Mouse (Mus musculus) CH12.LX (cell line): ENCODE measurements around the gene Rwdd2a.

Experiments used
- BHLHE40 ChIP-seq: IDR thresholded peaks from 2 replicates; pipeline ENCODE4 v1.6.1; 2011; ENCODE audit warnings: mild to moderate bottlenecking, low read depth, low read length, improper control_type of control experiment
- CHD2 ChIP-seq: IDR thresholded peaks from 2 replicates; pipeline ENCODE4 v1.6.1; 2011; ENCODE audit warnings: low read length, improper control_type of control experiment
- CTCF ChIP-seq, 2 experiments: IDR thresholded peaks in 1 of 2; conservative IDR thresholded peaks in 1 of 2; 2 replicates each; pipeline ENCODE4 v1.5.1; 2011 to 2012; ENCODE audit warnings: low read depth in 2 of 2, low read length in 2 of 2, improper control_type of control experiment in 1 of 2, inconsistent platforms in 1 of 2, mild to moderate bottlenecking in 1 of 2, moderate library complexity in 1 of 2
- HCFC1 ChIP-seq: IDR thresholded peaks from 2 replicates; pipeline ENCODE4 v1.6.1; 2012; ENCODE audit warnings: low read depth, mild to moderate bottlenecking, inconsistent platforms, low read length, improper control_type of control experiment
- POLR2A ChIP-seq: IDR thresholded peaks from 2 replicates; pipeline ENCODE4 v1.6.1; 2011; ENCODE audit warnings: low read depth, mild to moderate bottlenecking, improper control_type of control experiment, low read length
- RCOR1 ChIP-seq: conservative IDR thresholded peaks from 2 replicates; pipeline ENCODE4 v1.6.1; 2012; ENCODE audit warnings: low read depth, mild to moderate bottlenecking, inconsistent platforms, low read length, improper control_type of control experiment
- SIN3A ChIP-seq: IDR thresholded peaks from 2 replicates; pipeline ENCODE4 v1.6.1; 2012; ENCODE audit warnings: low read length, improper control_type of control experiment, inconsistent platforms
- SMC3 ChIP-seq: IDR thresholded peaks from 2 replicates; pipeline ENCODE4 v1.6.1; 2011; ENCODE audit warnings: low read depth, low read length, improper control_type of control experiment
- USF1 ChIP-seq: IDR thresholded peaks from 2 replicates; pipeline ENCODE4 v1.6.1; 2014; ENCODE audit warnings: low read depth, mild to moderate bottlenecking, inconsistent platforms, low read length, improper control_type of control experiment
- ZKSCAN1 ChIP-seq: IDR thresholded peaks from 2 replicates; pipeline ENCODE4 v1.6.1; 2012; ENCODE audit warnings: low read depth, inconsistent platforms, low read length, improper control_type of control experiment, borderline replicate concordance
- ZMIZ1 ChIP-seq: IDR thresholded peaks from 2 replicates; pipeline ENCODE4 v1.6.1; 2012; ENCODE audit warnings: low read depth, mild to moderate bottlenecking, inconsistent platforms, low read length, improper control_type of control experiment
- ZNF384 ChIP-seq: IDR thresholded peaks from 2 replicates; pipeline ENCODE4 v1.6.1; 2012; ENCODE audit warnings: low read depth, low read length, improper control_type of control experiment, inconsistent platforms

- TF ChIP-seq CTCF (conservative IDR thresholded peaks at IDR 0.05 in 1 of 2, IDR thresholded peaks at IDR 0.05 in 1 of 2; ENCODE audit: low read depth in 2 of 2, low read length in 2 of 2) (no peak), SMC3 (no peak), POLR2A (no peak), USF1 (no peak), ZMIZ1 (no peak), HCFC1 (no peak), RCOR1 (no peak), SIN3A (no peak), BHLHE40 (no peak), ZNF384 (no peak), ZKSCAN1 (no peak), CHD2 (no peak)
Measured at GRCm38 (mm10) chr9:86570261-86570890, 1.4 kb upstream of the Rwdd2a start.
